Mouse (Mus musculus): ENCODE measurements around the gene Ptov1. TPM values are rescaled to one million over a fixed set of nuclear protein-coding genes. Genes with fewer than 3 reads are reported as not detected.
A peak's percentile ranks its signal among the peaks of the same experiment; 100 is the strongest.

The Ptov1 gene
- total RNA-seq (2014; rRNA removed) (404 and 498 TPM in 2 replicates), polyA plus RNA-seq (2015; fragmentation: Nextera tagmentation; extraction: Ambion mirVana) (495 and 513 TPM in 2 replicates)

DNA sequence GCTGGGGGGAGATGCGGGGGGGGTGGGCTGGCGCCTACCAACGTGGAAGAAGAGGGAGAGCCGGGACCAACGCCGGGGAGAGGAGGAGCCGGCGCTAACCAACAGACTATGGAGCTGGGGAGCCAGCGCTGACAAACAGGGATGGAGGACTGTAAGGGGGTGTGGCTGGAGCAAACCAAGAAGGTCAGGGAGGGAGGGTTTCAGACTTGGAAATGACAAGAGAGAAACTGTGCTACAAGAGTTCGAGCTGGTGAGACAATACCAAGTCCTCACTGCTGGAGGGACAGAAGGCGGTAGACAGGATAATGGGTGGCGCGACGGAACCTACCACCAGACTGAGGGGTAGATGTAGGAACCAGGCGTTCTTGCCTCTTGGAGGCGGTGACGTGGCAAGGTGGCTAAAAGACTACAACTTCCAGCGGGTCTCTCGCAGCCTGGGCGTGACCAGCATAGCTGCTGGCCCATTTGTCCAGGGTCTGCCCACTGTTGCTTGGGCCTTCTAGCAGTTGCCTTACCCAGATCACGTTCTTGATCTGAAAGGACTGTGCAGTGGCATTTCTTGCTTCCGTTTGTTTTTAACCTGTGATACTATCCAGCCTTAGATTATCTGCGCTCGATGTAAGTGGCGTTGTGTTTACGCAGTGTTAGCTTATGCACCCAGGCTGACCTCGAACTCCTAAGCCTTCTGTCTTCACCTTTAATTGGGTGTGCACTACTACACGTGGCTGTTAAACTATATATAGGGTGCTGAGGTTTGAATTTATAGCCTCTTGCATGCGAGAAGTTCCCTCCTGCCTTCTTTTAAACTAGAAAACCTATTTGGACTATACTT is at the start of gene Ptov1:
Ptov1 (minus strand) TSS at position 92 of the 832 bp plus-strand sequence.
- Histone ChIP-seq H3K9me3 (ENCODE audit: low read length) (no peaks in the 10 kb centered on the region), H3K36me3 (ENCODE audit: insufficient read depth) (peaks cover 9% of the 10 kb centered on the region), H3K27ac (ENCODE audit: low read depth, low read length) (peak within 1 kb of the TSS; percentile 96), H3K4me1 (ENCODE audit: insufficient read depth) (peaks cover 18% of the 10 kb centered on the region), H3K9ac (peak within 1 kb of the TSS; percentile 99), H3K4me3 (ENCODE audit: low read depth, low read length) (peak within 1 kb of the TSS; percentile 82), H3K27me3 (ENCODE audit: insufficient read depth, low read length) (no peaks in the 10 kb centered on the region), H3K4me2 (ENCODE audit: low read depth) (peak within 1 kb of the TSS; percentile 80)
- TF ChIP-seq CTCF (IDR thresholded peaks at IDR 0.05; ENCODE audit: low read depth): peak; percentile 29
- WGBS: 9% methylated on average over 29 of the region's 29 CpGs
- DNase-seq (peak; percentile 98), ATAC-seq (peak; percentile 95)

DNA sequence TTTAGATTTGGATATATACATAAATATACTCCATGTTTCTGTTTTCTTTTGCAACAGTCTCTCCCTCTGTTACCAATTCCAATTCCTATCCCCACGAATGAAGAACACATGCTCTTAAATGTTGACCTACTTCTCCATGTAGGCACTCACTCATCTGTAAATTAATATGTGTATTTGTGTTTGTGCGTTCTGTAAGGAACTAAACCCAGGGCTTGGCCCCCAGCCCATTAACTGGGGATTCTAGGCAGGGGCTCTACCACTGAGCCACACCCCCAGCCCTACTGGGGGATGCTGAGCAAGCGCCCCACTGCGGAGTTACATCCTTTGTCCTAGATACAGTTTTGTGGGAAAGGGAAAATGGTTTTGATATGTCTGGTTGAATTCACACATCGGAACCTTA is 49.5 kb upstream of the Ptov1 start:
- H3K27ac ChIP-seq (ENCODE audit: low read depth, low read length): no peak overlapping the region
- no peak for TF ChIP-seq CTCF (IDR thresholded peaks at IDR 0.05; ENCODE audit: low read depth)
- no peak overlapping the region for H3K9ac ChIP-seq
- H3K36me3 ChIP-seq (ENCODE audit: insufficient read depth): peaks cover 55% of the 10 kb centered on the region
- H3K4me1 ChIP-seq (ENCODE audit: insufficient read depth): no peaks in the 10 kb centered on the region
- no peak overlapping the region for H3K4me2 ChIP-seq (ENCODE audit: low read depth)
- ATAC-seq: no peak
- 73% methylated on average over 5 of the region's 5 CpGs for WGBS
- no peak for DNase-seq
- no peaks in the 10 kb centered on the region for H3K9me3 ChIP-seq (ENCODE audit: low read length)
- no peaks in the 10 kb centered on the region for H3K27me3 ChIP-seq (ENCODE audit: insufficient read depth, low read length)
- H3K4me3 ChIP-seq (ENCODE audit: low read depth, low read length): no peak overlapping the region

DNA sequence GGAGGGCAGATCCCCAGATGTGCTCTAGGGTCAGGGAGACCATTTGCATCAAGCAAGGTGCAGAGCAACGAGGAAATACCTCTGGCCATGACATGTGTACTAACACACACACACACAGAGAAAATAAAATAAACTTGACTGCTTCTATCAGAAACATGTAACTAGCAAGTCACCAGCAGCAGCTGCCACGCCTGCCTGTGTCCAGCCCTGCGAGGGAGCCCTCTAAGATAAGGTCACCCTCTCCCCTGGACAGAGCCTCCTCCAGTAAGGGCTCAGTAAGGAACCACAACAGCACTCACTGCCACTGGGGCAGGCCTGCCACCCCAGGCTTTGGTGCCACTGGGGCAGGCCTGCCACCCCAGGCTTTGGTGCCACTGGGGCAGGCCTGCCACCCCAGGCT is 48.6 kb upstream of the Ptov1 start:
- no peak for ATAC-seq
- no peaks in the 10 kb centered on the region for H3K27me3 ChIP-seq (ENCODE audit: insufficient read depth, low read length)
- no peak overlapping the region for H3K9ac ChIP-seq
- H3K4me1 ChIP-seq (ENCODE audit: insufficient read depth): no peaks in the 10 kb centered on the region
- H3K36me3 ChIP-seq (ENCODE audit: insufficient read depth): peaks cover 57% of the 10 kb centered on the region
- no peak for TF ChIP-seq CTCF (IDR thresholded peaks at IDR 0.05; ENCODE audit: low read depth)
- H3K9me3 ChIP-seq (ENCODE audit: low read length): no peaks in the 10 kb centered on the region
- no peak overlapping the region for H3K4me3 ChIP-seq (ENCODE audit: low read depth, low read length)
- H3K27ac ChIP-seq (ENCODE audit: low read depth, low read length): no peak overlapping the region
- no peak overlapping the region for H3K4me2 ChIP-seq (ENCODE audit: low read depth)
- 75% methylated on average over 3 of the region's 3 CpGs for WGBS
- no peak for DNase-seq

DNA sequence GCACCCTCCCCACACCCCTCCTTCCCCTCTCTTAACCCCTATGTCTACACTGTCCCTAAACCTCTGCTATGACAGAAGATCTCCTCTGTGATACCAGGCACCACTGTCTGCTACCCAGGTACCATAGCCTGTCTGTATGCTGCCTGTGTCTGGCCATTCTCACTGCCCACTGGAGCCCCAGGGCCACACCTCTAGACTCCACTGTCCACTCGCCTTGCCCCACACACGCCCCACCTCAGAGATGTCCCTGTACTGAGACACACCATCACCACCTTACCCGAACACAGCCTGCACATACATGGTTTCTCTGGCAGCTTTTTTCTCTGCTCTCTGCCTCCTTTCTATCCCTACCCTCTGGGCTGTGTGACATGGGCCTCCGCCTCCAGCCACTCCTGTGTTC is 47.3 kb upstream of the Ptov1 start:
- Histone ChIP-seq H3K9ac (no peak overlapping the region), H3K4me1 (ENCODE audit: insufficient read depth) (no peaks in the 10 kb centered on the region), H3K36me3 (ENCODE audit: insufficient read depth) (peaks cover 55% of the 10 kb centered on the region), H3K27ac (ENCODE audit: low read depth, low read length) (no peak overlapping the region), H3K9me3 (ENCODE audit: low read length) (no peaks in the 10 kb centered on the region), H3K4me3 (ENCODE audit: low read depth, low read length) (no peak overlapping the region), H3K27me3 (ENCODE audit: insufficient read depth, low read length) (no peaks in the 10 kb centered on the region), H3K4me2 (ENCODE audit: low read depth) (no peak overlapping the region)
- no peak for DNase-seq
- ATAC-seq: no peak
- TF ChIP-seq CTCF (IDR thresholded peaks at IDR 0.05; ENCODE audit: low read depth): no peak
- WGBS: 89% methylated on average over 4 of the region's 4 CpGs

DNA sequence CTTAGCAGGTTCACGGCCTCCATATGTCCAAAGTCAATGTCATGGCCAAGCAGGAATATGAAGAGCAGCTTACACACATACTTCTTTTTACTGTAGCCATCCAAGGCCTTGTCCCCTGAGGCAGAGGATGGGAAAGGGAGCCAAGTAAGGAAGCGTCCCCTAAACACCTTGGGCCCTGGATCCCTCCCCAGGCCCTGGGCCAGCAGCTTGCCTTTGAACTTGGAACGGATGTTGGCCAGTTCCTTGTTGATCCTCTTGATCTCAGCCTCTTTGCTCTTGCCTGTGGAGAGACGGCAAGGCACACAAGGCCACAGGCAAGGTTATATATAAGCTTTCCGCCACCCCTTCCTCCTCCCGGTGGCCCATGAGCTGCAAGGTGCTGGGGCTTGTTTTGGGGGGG is 46.6 kb upstream of the Ptov1 start:
- DNase-seq (no peak), ATAC-seq (no peak)
- H3K27me3 ChIP-seq (ENCODE audit: insufficient read depth, low read length): no peaks in the 10 kb centered on the region
- H3K36me3 ChIP-seq (ENCODE audit: insufficient read depth): peaks cover 56% of the 10 kb centered on the region
- no peak overlapping the region for H3K9ac ChIP-seq
- no peaks in the 10 kb centered on the region for H3K4me1 ChIP-seq (ENCODE audit: insufficient read depth)
- H3K4me2 ChIP-seq (ENCODE audit: low read depth): no peak overlapping the region
- no peak overlapping the region for H3K4me3 ChIP-seq (ENCODE audit: low read depth, low read length)
- no peaks in the 10 kb centered on the region for H3K9me3 ChIP-seq (ENCODE audit: low read length)
- WGBS: 83% methylated on average over 6 of the region's 6 CpGs
- no peak overlapping the region for H3K27ac ChIP-seq (ENCODE audit: low read depth, low read length)
- no peak for TF ChIP-seq CTCF (IDR thresholded peaks at IDR 0.05; ENCODE audit: low read depth)

DNA sequence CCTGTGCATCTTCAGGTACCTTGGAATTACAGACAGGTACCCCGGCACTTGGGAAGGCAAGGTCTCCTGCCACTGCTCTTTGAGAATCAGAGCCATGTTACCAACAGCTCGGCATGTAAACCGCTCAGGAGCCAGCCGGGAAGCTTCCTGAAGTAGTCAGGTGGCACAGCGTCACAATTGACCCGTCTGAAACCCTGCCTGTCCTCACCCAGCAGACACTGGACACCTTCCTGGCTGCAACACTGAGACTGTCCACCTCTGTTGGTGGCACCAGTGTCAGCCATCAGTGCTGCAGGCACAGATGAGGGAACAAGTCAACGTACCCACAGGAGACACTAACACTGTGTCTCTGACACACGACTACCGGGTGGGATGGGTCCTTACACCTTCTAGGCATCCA is 45.7 kb upstream of the Ptov1 start:
- DNase-seq: no peak
- no peak overlapping the region for H3K4me2 ChIP-seq (ENCODE audit: low read depth)
- no peak for TF ChIP-seq CTCF (IDR thresholded peaks at IDR 0.05; ENCODE audit: low read depth)
- H3K27ac ChIP-seq (ENCODE audit: low read depth, low read length): no peak overlapping the region
- H3K4me1 ChIP-seq (ENCODE audit: insufficient read depth): no peaks in the 10 kb centered on the region
- H3K4me3 ChIP-seq (ENCODE audit: low read depth, low read length): no peak overlapping the region
- ATAC-seq: no peak
- H3K27me3 ChIP-seq (ENCODE audit: insufficient read depth, low read length): no peaks in the 10 kb centered on the region
- peaks cover 57% of the 10 kb centered on the region for H3K36me3 ChIP-seq (ENCODE audit: insufficient read depth)
- H3K9me3 ChIP-seq (ENCODE audit: low read length): no peaks in the 10 kb centered on the region
- no peak overlapping the region for H3K9ac ChIP-seq
- WGBS: 95% methylated on average over 9 of the region's 9 CpGs

DNA sequence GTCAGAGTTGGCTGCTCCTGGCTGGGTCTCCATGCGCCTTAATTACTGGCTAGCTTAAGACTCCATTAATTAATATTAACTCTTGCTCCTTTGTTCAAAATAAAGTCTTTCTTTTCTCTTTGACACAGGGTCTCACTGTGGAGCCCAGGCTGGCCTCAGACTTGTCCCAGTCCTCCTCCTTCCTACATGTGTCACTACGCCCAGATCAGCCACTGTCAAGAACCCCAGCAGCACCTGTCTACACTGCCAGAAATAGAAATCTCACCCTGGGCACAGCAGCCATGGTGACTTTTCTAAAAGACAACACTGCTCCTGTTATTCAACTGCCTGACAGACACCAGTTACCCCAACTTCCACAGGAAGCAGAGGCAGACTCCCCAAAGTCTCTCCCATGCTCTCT is 44.8 kb upstream of the Ptov1 start:
- DNase-seq: no peak
- no peak overlapping the region for H3K27ac ChIP-seq (ENCODE audit: low read depth, low read length)
- TF ChIP-seq CTCF (IDR thresholded peaks at IDR 0.05; ENCODE audit: low read depth): no peak
- H3K4me3 ChIP-seq (ENCODE audit: low read depth, low read length): no peak overlapping the region
- no peak overlapping the region for H3K9ac ChIP-seq
- ATAC-seq: no peak
- no peaks in the 10 kb centered on the region for H3K9me3 ChIP-seq (ENCODE audit: low read length)
- H3K27me3 ChIP-seq (ENCODE audit: insufficient read depth, low read length): no peaks in the 10 kb centered on the region
- H3K4me1 ChIP-seq (ENCODE audit: insufficient read depth): no peaks in the 10 kb centered on the region
- H3K4me2 ChIP-seq (ENCODE audit: low read depth): no peak overlapping the region
- WGBS: 56% methylated on average over 2 of the region's 2 CpGs
- H3K36me3 ChIP-seq (ENCODE audit: insufficient read depth): peaks cover 62% of the 10 kb centered on the region

Data from forebrain, postnatal 0 days (tissue).